Mouse (Mus musculus): ENCODE data around the gene Slc44a3.

- no peak for TF ChIP-seq CTCF (IDR thresholded peaks at IDR 0.05; ENCODE audit: low read depth)
- TF ChIP-seq EP300 (IDR thresholded peaks at IDR 0.05; ENCODE audit: low read depth): no peak
Measured at GRCm38 (mm10) chr3:121480961-121481436, 51.2 kb downstream of the Slc44a3 start.
